Mouse (Mus musculus) bone marrow macrophage, adult 2 months (primary cell): ENCODE measurements around the gene Ube2d1.

ENCODE experiments used
- CTCF ChIP-seq: IDR thresholded peaks from 2 replicates; pipeline ENCODE4 v1.5.1; 2012; ENCODE audit warnings: low read depth, mild to moderate bottlenecking, low read length, moderate library complexity
- POLR2A ChIP-seq: IDR thresholded peaks from 2 replicates; pipeline ENCODE4 v1.6.1; 2012; ENCODE audit warnings: mild to moderate bottlenecking, low read depth, low read length, borderline replicate concordance

DNA sequence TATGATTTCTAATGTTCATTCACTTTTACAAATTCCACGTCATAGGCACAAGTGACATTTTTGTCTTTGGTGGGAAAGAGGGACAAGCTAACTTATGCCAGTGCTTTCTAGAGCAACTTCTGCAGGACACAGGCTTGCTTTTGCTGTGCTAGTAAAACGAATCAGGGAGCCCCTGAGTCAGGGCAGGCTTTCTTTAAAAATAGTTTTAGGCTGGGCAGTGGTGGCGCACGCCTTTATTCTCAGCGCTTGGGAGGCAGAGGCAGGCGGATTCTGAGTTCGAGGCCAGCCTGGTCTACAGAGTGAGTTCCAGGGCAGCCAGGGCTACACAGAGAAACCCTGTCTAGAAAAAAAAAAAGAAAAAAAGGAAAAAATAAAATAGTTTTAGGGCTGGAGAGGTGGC lies 46.8 kb upstream of the Ube2d1 start:
- TF ChIP-seq CTCF, result no peak
- TF ChIP-seq POLR2A, result no peak
